In genomic region chr14:25137312-25137711, GRCm38 (mm10) we compare ENCODE assay signal across 21 mouse cellular contexts.
A peak's percentile ranks its signal among the peaks of the same experiment; 100 is the strongest.
DNase-seq lines count a peak whose midpoint lies in the region; ATAC-seq and TF ChIP-seq lines count a peak whose summit lies in the region.
"Had no signal": no experiment of that assay in that cellular context is flagged by ENCODE, and none has a peak within 500 bp of the region (broad histone marks: within the 10 kb centered on the region; RNA-seq: fewer than 3 reads in every experiment).

No protein-coding gene starts in this region.

- ATAC-seq in intestine, postnatal 0 days: no peak
- ATAC-seq: hindbrain, embryonic 16.5 days; midbrain, embryonic 13.5 days had no signal

- DNase-seq in layer of hippocampus, adult 2 months (ENCODE audit: low spot score in 2 of 2): peak in 1 of 2 experiments; percentile 67
- no peak for DNase-seq in layer of hippocampus, postnatal 14 days (ENCODE audit: low spot score in 2 of 2)
- peak; percentile 72 to 74 for DNase-seq in right cerebral cortex, adult 2 months (ENCODE audit: low spot score in 2 of 2)
- DNase-seq in right cerebral cortex, postnatal 10 days (ENCODE audit: low spot score in 2 of 2): no peak
- DNase-seq in left cerebral cortex, postnatal 25 days (ENCODE audit: low spot score in 2 of 2): peak; percentile 44 to 81
- no peak for DNase-seq in MN1 (ENCODE audit: low spot score)
- DNase-seq: adrenal gland, postnatal 36 days; cerebellum, adult 8-10 months; embryo, embryonic 11 days; heart, postnatal 14 days; kidney, adult 2 months; kidney, postnatal 36 days; thymus, adult 2 months had no signal

- H3K9ac ChIP-seq in intestine, postnatal 0 days (ENCODE audit: low read depth, low read length): no peak overlapping the region
- H3K9ac ChIP-seq: embryonic facial prominence, embryonic 15.5 days; limb, embryonic 13.5 days; liver, embryonic 14.5 days; midbrain, embryonic 13.5 days had no signal

- intact Hi-C loops in left cerebral cortex, postnatal 25 days (cut with DNase I): no loop called here

- H3K9me3 ChIP-seq in intestine, postnatal 0 days (ENCODE audit: control insufficient read depth): 0 out of 2 replicates have a peak, but pooled peaks cover 5% of the 10 kb centered on the region
- H3K9me3 ChIP-seq: embryonic facial prominence, embryonic 15.5 days; midbrain, embryonic 13.5 days had no signal

- H3K4me1 ChIP-seq in intestine, postnatal 0 days (replicated peaks; ENCODE audit: control insufficient read depth, insufficient read depth, low read length): no peaks in the 10 kb centered on the region; the same call in 1 of the 2 replicates

- H3K27ac ChIP-seq in layer of hippocampus, adult 2 months: peak overlapping the region; percentile 72
- H3K27ac ChIP-seq in intestine, postnatal 0 days (ENCODE audit: low read depth, low read length): no peak overlapping the region
- H3K27ac ChIP-seq: embryonic facial prominence, embryonic 15.5 days; forebrain, embryonic 10.5 days; limb, embryonic 13.5 days; liver, embryonic 14.5 days; midbrain, embryonic 13.5 days had no signal

- H3K36me3 ChIP-seq in intestine, postnatal 0 days (ENCODE audit: control insufficient read depth, insufficient read depth): no peaks in the 10 kb centered on the region
- H3K36me3 ChIP-seq: embryonic facial prominence, embryonic 15.5 days; forebrain, embryonic 10.5 days; limb, embryonic 13.5 days; midbrain, embryonic 13.5 days had no signal

- TF ChIP-seq CTCF in layer of hippocampus, adult 2 months (conservative IDR thresholded peaks at IDR 0.05): peak; percentile 39
- TF ChIP-seq CTCF in intestine, postnatal 0 days (IDR thresholded peaks at IDR 0.05; ENCODE audit: low read depth): no peak

- no peaks in the 10 kb centered on the region for H3K27me3 ChIP-seq in intestine, postnatal 0 days (replicated peaks; ENCODE audit: control insufficient read depth, insufficient read depth, low read length)
- H3K27me3 ChIP-seq: embryonic facial prominence, embryonic 15.5 days; limb, embryonic 13.5 days; midbrain, embryonic 13.5 days had no signal

- WGBS in intestine, postnatal 0 days: 92% methylated on average over 8 of the region's 8 CpGs

- H3K4me3 ChIP-seq in layer of hippocampus, adult 2 months: no peak overlapping the region
- no peak overlapping the region for H3K4me3 ChIP-seq in intestine, postnatal 0 days (ENCODE audit: low read depth, low read length)
- H3K4me3 ChIP-seq: embryonic facial prominence, embryonic 15.5 days; forebrain, embryonic 10.5 days; limb, embryonic 13.5 days; midbrain, embryonic 13.5 days had no signal

- no peak overlapping the region for H3K4me2 ChIP-seq in intestine, postnatal 0 days (replicated peaks; ENCODE audit: low read depth)
- H3K4me2 ChIP-seq: embryonic facial prominence, embryonic 15.5 days; heart, embryonic 11.5 days; limb, embryonic 13.5 days; midbrain, embryonic 13.5 days had no signal

Comparison
In these comparisons a context has a peak if more than half of its experiments do, and no peak if none do; other contexts are left out.
1. DNase-seq: peak in right cerebral cortex, adult 2 months (2 of 2) and left cerebral cortex, postnatal 25 days (2 of 2); none in layer of hippocampus, postnatal 14 days (0 of 2), right cerebral cortex, postnatal 10 days (0 of 2) and MN1 (single experiment).